Mouse (Mus musculus) left cerebral cortex, adult 8-10 months (tissue): ENCODE measurements around the gene Zkscan16. TPM values are rescaled to one million over a fixed set of nuclear protein-coding genes. Genes with fewer than 3 reads are reported as not detected.
A peak's percentile ranks its signal among the peaks of the same experiment; 100 is the strongest.

ENCODE experiments used
- DNase-seq, 2 experiments: peaks; one replicate each; pipeline ENCODE4 v3.0.0; 2022; ENCODE audit warnings: low spot score in 2 of 2
- total RNA-seq, 4 experiments: library from RNA; stranded (reverse); gene quantifications; 2 replicates each; pipeline ENCODE4 v1.2.4; 2022

Gene Zkscan16
- total RNA-seq, 4 experiments from 2014 or later, result 67.4 to 79.1 (median 70.4) TPM

- DNase-seq, result no peak
These were observed 7.6 kb upstream of the Zkscan16 start for GRCm38 (mm10) chr4:58935846-58936245.

- no peak for DNase-seq
These were observed 1.8 kb upstream of the Zkscan16 start for GRCm38 (mm10) chr4:58941638-58942037.

- no peak for DNase-seq
These were observed 486 bp upstream of the Zkscan16 start for GRCm38 (mm10) chr4:58942942-58943341.

- DNase-seq, result no peak
These were observed 752 bp downstream of the Zkscan16 start for GRCm38 (mm10) chr4:58944206-58944553.

GRCm38 (mm10) chr4:58944695-58945094 lies 1.3 kb downstream of the Zkscan16 start:
- DNase-seq, result peak in 1 of 2 experiments; percentile 33

- DNase-seq, result no peak
These were observed 5.0 kb downstream of the Zkscan16 start for GRCm38 (mm10) chr4:58948391-58948790.

GRCm38 (mm10) chr4:58952630-58953029 lies 9.2 kb downstream of the Zkscan16 start:
- DNase-seq, result no peak

- DNase-seq, result no peak
These were observed 18.3 kb downstream of the Zkscan16 start for GRCm38 (mm10) chr4:58961719-58962118.

- no peak for DNase-seq
These were observed 19.8 kb downstream of the Zkscan16 start for GRCm38 (mm10) chr4:58963271-58963670.

- no peak for DNase-seq
These were observed 21.7 kb downstream of the Zkscan16 start for GRCm38 (mm10) chr4:58965136-58965535.

GRCm38 (mm10) chr4:58970678-58971077 lies 27.2 kb downstream of the Zkscan16 start:
- DNase-seq, result no peak

- no peak for DNase-seq
These were observed 32.3 kb downstream of the Zkscan16 start for GRCm38 (mm10) chr4:58975711-58976110.

- no peak for DNase-seq
These were observed 38.0 kb downstream of the Zkscan16 start for GRCm38 (mm10) chr4:58981421-58981820.

- no peak for DNase-seq
These were observed 39.4 kb downstream of the Zkscan16 start for GRCm38 (mm10) chr4:58982806-58983205.

GRCm38 (mm10) chr4:58985157-58985648 lies 41.8 kb downstream of the Zkscan16 start:
- DNase-seq, result peak in 1 of 2 experiments; percentile 71

GRCm38 (mm10) chr4:58986540-58987190 lies 43.2 kb downstream of the Zkscan16 start, which contains the start of gene Ptgr1:
TSS of gene Ptgr1 (minus strand) at chr4:58987119.
- peak; percentile 66 to 70 for DNase-seq

- DNase-seq, result no peak
These were observed 46.0 kb downstream of the Zkscan16 start for GRCm38 (mm10) chr4:58989303-58989898.

GRCm38 (mm10) chr4:58990609-58991434 lies 47.4 kb downstream of the Zkscan16 start:
- DNase-seq, result no peak

GRCm38 (mm10) chr4:58992195-58992594 lies 48.8 kb downstream of the Zkscan16 start:
- no peak for DNase-seq

GRCm38 (mm10) chr4:58994762-58995161 lies 51.3 kb downstream of the Zkscan16 start, which contains the start of gene Dnajc25:
TSS of gene Dnajc25 (plus strand) at chr4:58995062.
- DNase-seq, result no peak

GRCm38 (mm10) chr4:58995251-58995693 lies 51.8 kb downstream of the Zkscan16 start:
- no peak for DNase-seq

GRCm38 (mm10) chr4:58997081-58997480 lies 53.7 kb downstream of the Zkscan16 start:
- DNase-seq, result no peak
